Mouse (Mus musculus): Measurements from ENCODE around the gene Rnf224. TPM values are rescaled to one million over a fixed set of nuclear protein-coding genes. Genes with fewer than 3 reads are reported as not detected.
"Not testable (repeated sequence)": the region's sequence is repeated elsewhere in the genome, so short reads cannot be mapped to it uniquely, and the experiment has no call there.

Rnf224 gene
- total and polyA plus RNA-seq, 2 experiments from 2014 or later = not detected

- WGBS = 71% methylated on average over 5 of the region's 5 CpGs
- Histone ChIP-seq H3K4me3 (ENCODE audit: low read length) (peak overlapping the region; percentile 60), H3K36me3 (ENCODE audit: insufficient read depth, low read length) (peaks cover 8% of the 10 kb centered on the region; the same call in 1 of the 2 replicates), H3K27ac (peak overlapping the region; percentile 71; the same call in 1 of the 2 replicates), H3K27me3 (ENCODE audit: insufficient read depth, low read length) (no peaks in the 10 kb centered on the region), H3K9ac (replicated peaks; ENCODE audit: low read length) (peak overlapping the region; percentile 66; the same call in 1 of the 2 replicates), H3K4me2 (ENCODE audit: low read depth, low read length) (peak overlapping the region; percentile 76), H3K4me1 (ENCODE audit: insufficient read depth, low read length) (peaks cover 44% of the 10 kb centered on the region), H3K9me3 (ENCODE audit: low read length) (no peaks in the 10 kb centered on the region)
- TF ChIP-seq CTCF (IDR thresholded peaks at IDR 0.05; ENCODE audit: low read depth) = no peak
- DNase-seq (ENCODE audit: low spot score) (no peak), ATAC-seq (no peak)
These were observed 27.7 kb upstream of the Rnf224 start for GRCm38 (mm10) chr2:25264286-25264660.

- H3K4me1 ChIP-seq (ENCODE audit: insufficient read depth, low read length) = peaks cover 44% of the 10 kb centered on the region
- H3K36me3 ChIP-seq (ENCODE audit: insufficient read depth, low read length) = peaks cover 2% of the 10 kb centered on the region; the same call in 1 of the 2 replicates
- DNase-seq (ENCODE audit: low spot score) (peak; percentile 37), ATAC-seq (no peak)
- H3K27me3 ChIP-seq (ENCODE audit: insufficient read depth, low read length) = no peaks in the 10 kb centered on the region
- WGBS = 13% methylated on average over 12 of the region's 12 CpGs
- peak overlapping the region; percentile 66 for H3K9ac ChIP-seq (replicated peaks; ENCODE audit: low read length)
- TF ChIP-seq CTCF (IDR thresholded peaks at IDR 0.05; ENCODE audit: low read depth) = no peak
- H3K9me3 ChIP-seq (ENCODE audit: low read length) = no peaks in the 10 kb centered on the region
- peak overlapping the region; percentile 71 for H3K27ac ChIP-seq
- peak overlapping the region; percentile 60 for H3K4me3 ChIP-seq (ENCODE audit: low read length)
- H3K4me2 ChIP-seq (ENCODE audit: low read depth, low read length) = peak overlapping the region; percentile 76
These were observed 27.2 kb upstream of the Rnf224 start for GRCm38 (mm10) chr2:25263623-25264285.

GRCm38 (mm10) chr2:25262795-25263622, 26.4 kb upstream of the Rnf224 start:
- Histone ChIP-seq H3K4me1 (ENCODE audit: insufficient read depth, low read length) (peaks cover 43% of the 10 kb centered on the region), H3K27ac (peak overlapping the region; percentile 71), H3K4me2 (ENCODE audit: low read depth, low read length) (peak overlapping the region; percentile 76), H3K9me3 (ENCODE audit: low read length) (no peaks in the 10 kb centered on the region), H3K36me3 (ENCODE audit: insufficient read depth, low read length) (no peaks in the 10 kb centered on the region), H3K27me3 (ENCODE audit: insufficient read depth, low read length) (no peaks in the 10 kb centered on the region), H3K9ac (replicated peaks; ENCODE audit: low read length) (peak overlapping the region; percentile 66), H3K4me3 (ENCODE audit: low read length) (peak overlapping the region; percentile 60)
- WGBS = 2% methylated on average over 81 of the region's 82 CpGs
- TF ChIP-seq CTCF (IDR thresholded peaks at IDR 0.05; ENCODE audit: low read depth) = no peak
- no peak for ATAC-seq
- peak; percentile 61 for DNase-seq (ENCODE audit: low spot score)

GRCm38 (mm10) chr2:25262291-25262767, 25.7 kb upstream of the Rnf224 start, which contains the start of gene Tprn:
Gene Tprn, plus strand, starts transcription at chr2:25262618.
- Histone ChIP-seq H3K27ac (peak within 1 kb of the TSS; percentile 79), H3K4me1 (ENCODE audit: insufficient read depth, low read length) (peaks cover 38% of the 10 kb centered on the region), H3K9ac (replicated peaks; ENCODE audit: low read length) (peak within 1 kb of the TSS; percentile 66), H3K9me3 (ENCODE audit: low read length) (no peaks in the 10 kb centered on the region), H3K36me3 (ENCODE audit: insufficient read depth, low read length) (no peaks in the 10 kb centered on the region), H3K27me3 (ENCODE audit: insufficient read depth, low read length) (no peaks in the 10 kb centered on the region), H3K4me2 (ENCODE audit: low read depth, low read length) (peak within 1 kb of the TSS; percentile 76), H3K4me3 (ENCODE audit: low read length) (peak within 1 kb of the TSS; percentile 60)
- peak; percentile 98 for DNase-seq (ENCODE audit: low spot score)
- ATAC-seq = peak; percentile 97
- TF ChIP-seq CTCF (IDR thresholded peaks at IDR 0.05; ENCODE audit: low read depth) = no peak; the same call in 1 of the 2 replicates
- under 1% methylated on average over 39 of the region's 39 CpGs for WGBS

- DNase-seq (ENCODE audit: low spot score) = no peak
- H3K4me3 ChIP-seq (ENCODE audit: low read length) = peak overlapping the region; percentile 60
- peaks cover 33% of the 10 kb centered on the region for H3K4me1 ChIP-seq (ENCODE audit: insufficient read depth, low read length)
- no peak for ATAC-seq
- H3K4me2 ChIP-seq (ENCODE audit: low read depth, low read length) = peak overlapping the region; percentile 76
- H3K27me3 ChIP-seq (ENCODE audit: insufficient read depth, low read length) = no peaks in the 10 kb centered on the region
- peak overlapping the region; percentile 28; the same call in 1 of the 2 replicates for H3K9ac ChIP-seq (replicated peaks; ENCODE audit: low read length)
- no peaks in the 10 kb centered on the region for H3K9me3 ChIP-seq (ENCODE audit: low read length)
- 43% methylated on average over 11 of the region's 12 CpGs for WGBS
- TF ChIP-seq CTCF (IDR thresholded peaks at IDR 0.05; ENCODE audit: low read depth) = no peak
- H3K36me3 ChIP-seq (ENCODE audit: insufficient read depth, low read length) = no peaks in the 10 kb centered on the region
- H3K27ac ChIP-seq = peak overlapping the region; percentile 79
These were observed 25.3 kb upstream of the Rnf224 start for GRCm38 (mm10) chr2:25261870-25262269.

GRCm38 (mm10) chr2:25258887-25259286, 22.3 kb upstream of the Rnf224 start:
- TF ChIP-seq CTCF (IDR thresholded peaks at IDR 0.05; ENCODE audit: low read depth) = peak; percentile 60
- 67% methylated on average over 2 of the region's 2 CpGs for WGBS
- no peaks in the 10 kb centered on the region for H3K36me3 ChIP-seq (ENCODE audit: insufficient read depth, low read length)
- no peaks in the 10 kb centered on the region for H3K27me3 ChIP-seq (ENCODE audit: insufficient read depth, low read length)
- H3K4me3 ChIP-seq (ENCODE audit: low read length) = no peak overlapping the region
- DNase-seq (ENCODE audit: low spot score) = no peak
- H3K4me2 ChIP-seq (ENCODE audit: low read depth, low read length) = no peak overlapping the region
- ATAC-seq = no peak
- no peak overlapping the region for H3K9ac ChIP-seq (replicated peaks; ENCODE audit: low read length)
- H3K27ac ChIP-seq = no peak overlapping the region
- peaks cover 18% of the 10 kb centered on the region for H3K4me1 ChIP-seq (ENCODE audit: insufficient read depth, low read length)
- H3K9me3 ChIP-seq (ENCODE audit: low read length) = no peaks in the 10 kb centered on the region

GRCm38 (mm10) chr2:25257250-25257649, 20.7 kb upstream of the Rnf224 start:
- H3K27me3 ChIP-seq (ENCODE audit: insufficient read depth, low read length); H3K9ac ChIP-seq (replicated peaks; ENCODE audit: low read length); ATAC-seq; H3K9me3 ChIP-seq (ENCODE audit: low read length); H3K4me2 ChIP-seq (ENCODE audit: low read depth, low read length); H3K27ac ChIP-seq; DNase-seq (ENCODE audit: low spot score); H3K4me3 ChIP-seq (ENCODE audit: low read length); H3K36me3 ChIP-seq (ENCODE audit: insufficient read depth, low read length): not testable (repeated sequence)
- H3K4me1 ChIP-seq (ENCODE audit: insufficient read depth, low read length) = peaks cover 13% of the 10 kb centered on the region
- 87% methylated on average over 5 of the region's 5 CpGs for WGBS
